Mouse (Mus musculus) kidney, adult 2 months (tissue): Measurements from ENCODE around the gene Draxin.

Source experiments
- CTCF ChIP-seq: fragments of 200-500 bp; conservative IDR thresholded peaks from 2 replicates; pipeline ENCODE4 v1.5.1; 2011; ENCODE audit warnings: low read depth, mild to moderate bottlenecking, control low read depth, low read length, moderate library complexity, mixed read lengths; ENCODE audit not compliant: insufficient read depth, insufficient read length
- POLR2A ChIP-seq: fragments of 200-500 bp; IDR thresholded peaks from one replicate; pipeline ENCODE4 v1.6.1; 2011; ENCODE audit warnings: low read depth, low read length, control low read depth

DNA sequence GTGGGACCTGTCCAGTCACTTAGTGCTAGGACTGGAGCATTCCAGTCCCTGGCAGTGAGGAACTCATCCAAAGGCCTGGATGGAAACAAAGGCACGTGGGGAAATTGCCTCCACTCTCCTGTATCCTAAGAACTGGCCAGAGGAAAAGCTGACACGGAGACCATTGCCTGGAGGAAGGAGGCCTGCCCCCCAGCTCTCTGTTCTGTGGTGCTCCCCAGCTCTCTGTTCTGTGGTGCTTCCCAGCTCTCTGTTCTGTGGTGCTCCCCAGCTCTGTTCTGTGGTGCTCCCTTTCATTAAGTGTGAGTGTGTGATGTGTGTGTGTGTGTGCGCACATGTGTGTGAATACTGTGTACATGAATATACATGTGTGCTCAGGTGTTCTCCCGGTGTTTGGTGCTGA is 35.4 kb downstream of the Draxin start:
- TF ChIP-seq CTCF (no peak), POLR2A (no peak)
